Mouse (Mus musculus) CH12.LX (cell line): ENCODE results near the gene Scgn. TPM values are rescaled to one million over a fixed set of nuclear protein-coding genes. Genes with fewer than 3 reads are reported as not detected.

Experiments used
- DNase-seq: peaks from one replicate; pipeline ENCODE4 v3.0.0-alpha.2; 2013; ENCODE audit errors: extremely low read depth
- H3K27ac ChIP-seq: 2 replicates; pipeline ENCODE4 v1.5.1; 2012; ENCODE audit warnings: low read depth, mild to moderate bottlenecking, control low read depth, moderate library complexity; ENCODE audit not compliant: insufficient read depth
- H3K27me3 ChIP-seq: replicated peaks from 2 replicates; pipeline ENCODE3; 2012; ENCODE audit warnings: inconsistent platforms
- H3K36me3 ChIP-seq, 2 experiments: replicated peaks in 1 of 2; 2 replicates each; pipeline versions ENCODE3 to v1.6.1; 2012; ENCODE audit warnings: inconsistent platforms in 1 of 2, low read length in 1 of 2, mild to moderate bottlenecking in 1 of 2, mixed read lengths in 1 of 2, moderate library complexity in 1 of 2; ENCODE audit not compliant: control insufficient read depth in 1 of 2, insufficient read depth in 1 of 2
- H3K4me1 ChIP-seq, 2 experiments: 2 replicates each; pipeline ENCODE4 v1.6.1; 2012; ENCODE audit warnings: inconsistent platforms in 1 of 2, moderate library complexity in 1 of 2; ENCODE audit not compliant: insufficient read depth in 2 of 2, control insufficient read depth in 1 of 2
- H3K4me2 ChIP-seq: 2 replicates; pipeline ENCODE4 v1.6.1; 2012; ENCODE audit warnings: low read depth, mild to moderate bottlenecking, control low read depth; ENCODE audit not compliant: poor library complexity, insufficient read depth, severe bottlenecking
- H3K4me3 ChIP-seq, 3 experiments: fragments of 150-350 bp in 1 of 3; sonication (generic) in 1 of 3; replicated peaks in 1 of 3; 2 replicates each; pipeline versions ENCODE3 to v1.5.1; 2011 to 2012; ENCODE audit warnings: low read depth in 2 of 3, low read length in 2 of 3, mild to moderate bottlenecking in 2 of 3, moderate library complexity in 2 of 3, control low read depth in 1 of 3, improper control_type of control experiment in 1 of 3, inconsistent platforms in 1 of 3, mixed read lengths in 1 of 3; ENCODE audit not compliant: poor library complexity in 1 of 3
- H3K79me2 ChIP-seq: replicated peaks from 2 replicates; pipeline ENCODE4 v1.6.1; 2012; ENCODE audit warnings: mild to moderate bottlenecking, moderate library complexity; ENCODE audit not compliant: control insufficient read depth, poor library complexity, insufficient read depth, severe bottlenecking; ENCODE audit errors: extremely low read depth
- H3K9ac ChIP-seq: 2 replicates; pipeline ENCODE4 v1.6.1; 2012; ENCODE audit warnings: low read depth, mild to moderate bottlenecking, control low read depth, moderate library complexity; ENCODE audit not compliant: insufficient read depth
- H3K9me3 ChIP-seq: replicated peaks from 2 replicates; pipeline ENCODE3; 2012; ENCODE audit warnings: low read length, inconsistent platforms, mixed read lengths
- BHLHE40 ChIP-seq: IDR thresholded peaks from 2 replicates; pipeline ENCODE4 v1.6.1; 2011; ENCODE audit warnings: mild to moderate bottlenecking, low read depth, low read length, improper control_type of control experiment
- CTCF ChIP-seq, 2 experiments: IDR thresholded peaks in 1 of 2; conservative IDR thresholded peaks in 1 of 2; 2 replicates each; pipeline ENCODE4 v1.5.1; 2011 to 2012; ENCODE audit warnings: low read depth in 2 of 2, low read length in 2 of 2, improper control_type of control experiment in 1 of 2, inconsistent platforms in 1 of 2, mild to moderate bottlenecking in 1 of 2, moderate library complexity in 1 of 2
- ETS1 ChIP-seq: conservative IDR thresholded peaks from 2 replicates; pipeline ENCODE4 v1.6.1; 2012; ENCODE audit warnings: low read depth, mild to moderate bottlenecking, inconsistent platforms, low read length, improper control_type of control experiment, moderate library complexity
- HCFC1 ChIP-seq: IDR thresholded peaks from 2 replicates; pipeline ENCODE4 v1.6.1; 2012; ENCODE audit warnings: low read depth, mild to moderate bottlenecking, inconsistent platforms, low read length, improper control_type of control experiment
- IRF4 ChIP-seq: IDR thresholded peaks from 2 replicates; pipeline ENCODE4 v1.6.1; 2014; ENCODE audit warnings: low read depth, mild to moderate bottlenecking, inconsistent platforms, low read length, improper control_type of control experiment
- JUND ChIP-seq: conservative IDR thresholded peaks from 2 replicates; pipeline ENCODE4 v1.6.1; 2011; ENCODE audit warnings: low read depth, low read length, improper control_type of control experiment
- MEF2A ChIP-seq: IDR thresholded peaks from 2 replicates; pipeline ENCODE4 v1.6.1; 2014; ENCODE audit warnings: low read depth, mild to moderate bottlenecking, inconsistent platforms, low read length, improper control_type of control experiment, borderline replicate concordance
- MXI1 ChIP-seq: IDR thresholded peaks from 2 replicates; pipeline ENCODE4 v1.6.1; 2011; ENCODE audit warnings: mild to moderate bottlenecking, low read depth, low read length, improper control_type of control experiment
- NELFE ChIP-seq: IDR thresholded peaks from 2 replicates; pipeline ENCODE4 v1.6.1; 2011; ENCODE audit warnings: low read depth, low read length, improper control_type of control experiment
- NRF1 ChIP-seq: IDR thresholded peaks from 2 replicates; pipeline ENCODE4 v1.6.1; 2014; ENCODE audit warnings: low read depth, mild to moderate bottlenecking, inconsistent platforms, low read length, improper control_type of control experiment, moderate library complexity
- PAX5 ChIP-seq: IDR thresholded peaks from 2 replicates; pipeline ENCODE4 v1.6.1; 2012; ENCODE audit warnings: low read length, inconsistent platforms, mixed read lengths
- POLR2AphosphoS2 ChIP-seq: IDR thresholded peaks from 2 replicates; pipeline ENCODE4 v1.6.1; 2011; ENCODE audit warnings: low read depth, low read length, improper control_type of control experiment
- RCOR1 ChIP-seq: conservative IDR thresholded peaks from 2 replicates; pipeline ENCODE4 v1.6.1; 2012; ENCODE audit warnings: low read depth, mild to moderate bottlenecking, inconsistent platforms, low read length, improper control_type of control experiment
- SMC3 ChIP-seq: IDR thresholded peaks from 2 replicates; pipeline ENCODE4 v1.6.1; 2011; ENCODE audit warnings: low read depth, low read length, improper control_type of control experiment
- TBP ChIP-seq: conservative IDR thresholded peaks from 2 replicates; pipeline ENCODE4 v1.6.1; 2011; ENCODE audit warnings: low read depth, low read length, improper control_type of control experiment
- UBTF ChIP-seq: IDR thresholded peaks from 2 replicates; pipeline ENCODE4 v1.6.1; 2012; ENCODE audit warnings: low read depth, mild to moderate bottlenecking, inconsistent platforms, low read length, improper control_type of control experiment, moderate library complexity
- USF1 ChIP-seq: IDR thresholded peaks from 2 replicates; pipeline ENCODE4 v1.6.1; 2014; ENCODE audit warnings: low read depth, mild to moderate bottlenecking, inconsistent platforms, low read length, improper control_type of control experiment
- ZKSCAN1 ChIP-seq: IDR thresholded peaks from 2 replicates; pipeline ENCODE4 v1.6.1; 2012; ENCODE audit warnings: low read depth, inconsistent platforms, low read length, improper control_type of control experiment, borderline replicate concordance
- ZMIZ1 ChIP-seq: IDR thresholded peaks from 2 replicates; pipeline ENCODE4 v1.6.1; 2012; ENCODE audit warnings: low read depth, mild to moderate bottlenecking, inconsistent platforms, low read length, improper control_type of control experiment
- dilution Hi-C: fragments of 300-500 bp; cut with MboI; formaldehyde crosslinking; loops from 2 replicates; pipeline ENCODE4 v1.14.3; 2020; ENCODE audit warnings: low sequenced_read_pairs; ENCODE audit not compliant: extremely low pct_unique_long_range_greater_than_20kb, extremely low pct_ligation_motif_present
- in situ Hi-C: fragments of 300-500 bp; cut with MboI; formaldehyde crosslinking; loops from 3 replicates; pipeline ENCODE4 v1.14.3; 2019; ENCODE audit warnings: low sequenced_read_pairs, low pct_ligation_motif_present, low pct_unique_long_range_greater_than_20kb, mixed read lengths
- polyA plus RNA-seq: library from polyadenylated mRNA; unstranded; fragments of >175 nt; gene quantifications from 2 replicates; pipeline ENCODE4 v1.2.1, GENCODE M21; 2012; ENCODE audit warnings: low read depth; ENCODE audit not compliant: insufficient read length
- total RNA-seq, 2 experiments: library from RNA; depleted of rRNA; stranded (reverse); fragments of 300-350 nt in 1 of 2; fragments of >200 nt in 1 of 2; gene quantifications; 2 replicates each; pipeline ENCODE4 v1.2.3; 2012 to 2014

Gene Scgn
- total and polyA plus RNA-seq, 3 experiments = not detected

DNA sequence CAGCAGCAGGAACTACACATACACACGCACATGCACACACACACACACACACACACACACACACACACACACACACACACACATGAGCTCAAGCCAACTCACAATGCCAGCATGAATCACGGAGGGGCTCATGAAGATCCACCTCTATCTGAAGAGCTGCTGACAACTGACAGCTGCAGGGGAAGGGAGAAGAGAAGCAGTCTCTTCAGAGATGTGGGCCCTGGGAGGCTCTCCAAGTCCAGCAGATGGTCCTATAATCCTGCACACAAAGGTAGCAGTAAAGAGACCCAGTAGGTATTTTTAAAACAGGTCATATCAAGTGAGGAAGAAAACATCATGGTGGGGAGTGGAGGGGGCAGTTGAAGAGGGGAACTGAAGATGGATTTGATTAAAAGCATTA is 7.8 kb upstream of the Scgn start:
- Histone ChIP-seq H3K4me3 (no peak overlapping the region), H3K27me3 (no peaks in the 10 kb centered on the region), H3K79me2 (no peaks in the 10 kb centered on the region), H3K36me3 (no peaks in the 10 kb centered on the region), H3K9me3 (no peaks in the 10 kb centered on the region), H3K27ac (no peak overlapping the region), H3K4me1 (no peaks in the 10 kb centered on the region), H3K9ac (no peak overlapping the region), H3K4me2 (no peak overlapping the region)
- TF ChIP-seq UBTF (no peak), MEF2A (no peak), TBP (no peak), MXI1 (no peak), CTCF (conservative IDR thresholded peaks at IDR 0.05 in 1 of 2, IDR thresholded peaks at IDR 0.05 in 1 of 2; ENCODE audit: low read depth in 2 of 2, low read length in 2 of 2) (no peak), ZKSCAN1 (no peak), JUND (no peak), BHLHE40 (no peak), ZMIZ1 (no peak)
- in situ Hi-C loops (no loop called here), dilution Hi-C loops (no loop called here)
- no peak for DNase-seq

GRCm38 (mm10) chr13:23994756-23995155 is 3.7 kb upstream of the Scgn start:
- no peak overlapping the region for H3K4me3 ChIP-seq
- dilution Hi-C loops = no loop called here

GRCm38 (mm10) chr13:23994024-23994423 is 3.0 kb upstream of the Scgn start:
- Histone ChIP-seq H3K9me3 (no peaks in the 10 kb centered on the region), H3K36me3 (no peaks in the 10 kb centered on the region), H3K27me3 (peaks cover 1% of the 10 kb centered on the region), H3K27ac (no peak overlapping the region), H3K79me2 (no peaks in the 10 kb centered on the region), H3K4me3 (no peak overlapping the region), H3K9ac (no peak overlapping the region), H3K4me2 (no peak overlapping the region), H3K4me1 (no peaks in the 10 kb centered on the region)
- TF ChIP-seq ETS1 = no peak
- TF ChIP-seq PAX5 = no peak
- TF ChIP-seq ZMIZ1 = no peak
- no peak for TF ChIP-seq HCFC1
- no peak for TF ChIP-seq USF1
- no peak for TF ChIP-seq POLR2AphosphoS2
- no peak for TF ChIP-seq RCOR1
- TF ChIP-seq UBTF = no peak
- no peak for TF ChIP-seq SMC3
- no peak for TF ChIP-seq NRF1
- TF ChIP-seq IRF4 = no peak
- TF ChIP-seq NELFE = no peak
- in situ Hi-C loops = no loop called here
- DNase-seq = no peak
- dilution Hi-C loops = no loop called here

More at GRCm38 (mm10) chr13:23994756-23995155, 3.7 kb upstream of the Scgn start:
- no peak overlapping the region for H3K4me2 ChIP-seq
- in situ Hi-C loops = no loop called here
- H3K36me3 ChIP-seq = no peaks in the 10 kb centered on the region
- no peaks in the 10 kb centered on the region for H3K79me2 ChIP-seq
- H3K27ac ChIP-seq = no peak overlapping the region
- H3K27me3 ChIP-seq = peaks cover 1% of the 10 kb centered on the region
- no peak for DNase-seq
- H3K4me1 ChIP-seq = no peaks in the 10 kb centered on the region
- TF ChIP-seq ETS1 (no peak), TBP (no peak)
- H3K9ac ChIP-seq = no peak overlapping the region
- H3K9me3 ChIP-seq = no peaks in the 10 kb centered on the region
